11 mouse cellular contexts compared by ENCODE assay signal in the genomic region with DNA sequence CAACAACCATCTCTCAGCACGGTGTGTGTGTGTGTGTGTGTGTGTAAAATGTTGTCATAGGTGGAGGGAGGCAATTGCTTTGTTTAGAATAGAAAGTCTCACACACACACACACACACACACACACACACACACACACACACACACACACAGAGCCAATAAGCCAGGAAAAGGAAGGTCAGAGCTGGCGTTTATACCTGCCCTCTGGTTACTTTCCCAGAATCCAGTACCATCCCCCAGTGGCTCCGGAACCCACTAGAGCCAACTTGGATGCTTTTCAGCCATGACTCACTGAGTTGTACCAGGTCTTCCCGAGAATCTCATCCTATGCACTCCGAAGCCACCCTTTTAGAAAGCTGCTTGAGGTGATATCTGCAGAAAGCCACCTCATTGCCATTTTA.
DNase-seq lines count a peak whose midpoint lies in the region; ATAC-seq and TF ChIP-seq lines count a peak whose summit lies in the region.
"Had no signal": no experiment of that assay in that cellular context is flagged by ENCODE, and none has a peak within 500 bp of the region (broad histone marks: within the 10 kb centered on the region; RNA-seq: fewer than 3 reads in every experiment).

No protein-coding gene starts in this region.

- H3K4me3 ChIP-seq in stomach, postnatal 0 days (ENCODE audit: low read depth, low read length), result no peak overlapping the region
- no peak overlapping the region for H3K4me3 ChIP-seq in limb, embryonic 10.5 days
- H3K4me3 ChIP-seq: hindbrain, embryonic 12.5 days; midbrain, embryonic 12.5 days had no signal

- H3K27me3 ChIP-seq in stomach, postnatal 0 days (ENCODE audit: control insufficient read depth, insufficient read depth, low read length), result no peaks in the 10 kb centered on the region
- no peaks in the 10 kb centered on the region for H3K27me3 ChIP-seq in limb, embryonic 10.5 days (ENCODE audit: low read depth, poor library complexity, severe bottlenecking)
- H3K27me3 ChIP-seq: hindbrain, embryonic 12.5 days; midbrain, embryonic 12.5 days had no signal

- no peak for TF ChIP-seq CTCF in stomach, postnatal 0 days (IDR thresholded peaks at IDR 0.05; ENCODE audit: low read depth)

- H3K36me3 ChIP-seq in stomach, postnatal 0 days (ENCODE audit: control insufficient read depth, insufficient read depth, low read length), result no peaks in the 10 kb centered on the region
- H3K36me3 ChIP-seq in limb, embryonic 10.5 days, result no peaks in the 10 kb centered on the region
- H3K36me3 ChIP-seq: hindbrain, embryonic 12.5 days; midbrain, embryonic 12.5 days had no signal

- H3K4me1 ChIP-seq in stomach, postnatal 0 days (replicated peaks; ENCODE audit: control insufficient read depth, insufficient read depth), result no peaks in the 10 kb centered on the region
- H3K4me1 ChIP-seq in limb, embryonic 10.5 days, result peaks cover 24% of the 10 kb centered on the region

- ATAC-seq in stomach, postnatal 0 days (ENCODE audit: low FRiP score, low TSS enrichment), result peak; percentile 70; the same call in 1 of the 2 replicates

- WGBS in stomach, postnatal 0 days, result 49% methylated on average over 5 of the region's 5 CpGs
- WGBS in limb, embryonic 10.5 days, result 89% methylated on average over 5 of the region's 5 CpGs

- no peak overlapping the region for H3K9ac ChIP-seq in stomach, postnatal 0 days (ENCODE audit: low read length)
- H3K9ac ChIP-seq: hindbrain, embryonic 12.5 days; midbrain, embryonic 12.5 days had no signal

- H3K4me2 ChIP-seq in stomach, postnatal 0 days (replicated peaks; ENCODE audit: low read depth), result no peak overlapping the region
- H3K4me2 ChIP-seq: hindbrain, embryonic 12.5 days; midbrain, embryonic 12.5 days had no signal

- H3K27ac ChIP-seq in stomach, postnatal 0 days (replicated peaks), result no peak overlapping the region
- H3K27ac ChIP-seq in limb, embryonic 10.5 days, result no peak overlapping the region
- H3K27ac ChIP-seq: hindbrain, embryonic 12.5 days; midbrain, embryonic 12.5 days had no signal

- TF ChIP-seq EP300 in stomach, postnatal 0 days (optimal IDR thresholded peaks at IDR 0.05), result no peak

- H3K9me3 ChIP-seq in stomach, postnatal 0 days (ENCODE audit: control insufficient read depth, low read length), result no peaks in the 10 kb centered on the region
- H3K9me3 ChIP-seq in limb, embryonic 10.5 days (replicated peaks), result no peaks in the 10 kb centered on the region
- H3K9me3 ChIP-seq: hindbrain, embryonic 12.5 days; midbrain, embryonic 12.5 days had no signal

- DNase-seq in urinary bladder, postnatal 14 days (ENCODE audit: low spot score), result peak; percentile 7
- DNase-seq in urinary bladder, postnatal 25 days (ENCODE audit: low spot score), result no peak
- DNase-seq in cerebellum, postnatal 10 days, result peak; percentile 82 to 86
- DNase-seq in kidney, adult 9 months, result peak; percentile 56
- peak; percentile 28 for DNase-seq in stomach, postnatal 0 days (ENCODE audit: low spot score)
- no peak for DNase-seq in limb, embryonic 10.5 days (ENCODE audit: low spot score)
- DNase-seq in T-cell, adult 2 months (ENCODE audit: low spot score), result no peak
- no peak for DNase-seq in left cerebral cortex, adult 11 months (ENCODE audit: low spot score)
- DNase-seq: thymus, postnatal 14 days had no signal

Comparison
In these comparisons a context has a peak if more than half of its experiments do, and no peak if none do; other contexts are left out.
1. DNase-seq: peak in urinary bladder, postnatal 14 days (single experiment), cerebellum, postnatal 10 days (2 of 2), kidney, adult 9 months (single experiment) and stomach, postnatal 0 days (single experiment); none in urinary bladder, postnatal 25 days (single experiment), limb, embryonic 10.5 days (single experiment), T-cell, adult 2 months (single experiment) and left cerebral cortex, adult 11 months (single experiment).